Mouse (Mus musculus) brain, embryonic 14.5 days (tissue): ENCODE data around the gene Relch. TPM values are rescaled to one million over a fixed set of nuclear protein-coding genes. Genes with fewer than 3 reads are reported as not detected.
A peak's percentile ranks its signal among the peaks of the same experiment; 100 is the strongest.

Experiments
- DNase-seq: peaks from one replicate; pipeline ENCODE4 v3.0.0-alpha.2; 2011; ENCODE audit warnings: low read depth
- CTCF ChIP-seq: fragments of 200-500 bp; IDR thresholded peaks from 2 replicates; pipeline ENCODE4 v1.5.1; 2012; ENCODE audit warnings: inconsistent platforms, mild to moderate bottlenecking, moderate library complexity, borderline replicate concordance; ENCODE audit not compliant: insufficient read depth, insufficient read length; ENCODE audit errors: extremely low read depth
- POLR2A ChIP-seq: fragments of 200-500 bp; IDR thresholded peaks from 2 replicates; pipeline ENCODE4 v1.6.1; 2012; ENCODE audit warnings: mild to moderate bottlenecking, inconsistent platforms, borderline replicate concordance; ENCODE audit not compliant: poor library complexity, insufficient read depth, insufficient read length, severe bottlenecking; ENCODE audit errors: extremely low read depth
- polyA plus RNA-seq: library from polyadenylated mRNA; depleted of rRNA; stranded (reverse); fragments of >200 nt; gene quantifications from 2 replicates; pipeline ENCODE4 v1.2.3, GENCODE M21; 2012; rRNA removed

Relch gene
- polyA plus RNA-seq, 1 experiment: 49.1 TPM

- TF ChIP-seq POLR2A: no peak
- TF ChIP-seq CTCF: no peak
- peak; percentile 9 for DNase-seq
These were observed 117.9 kb downstream of the Relch start for GRCm38 (mm10) chr1:105781391-105782146.

- TF ChIP-seq POLR2A (no peak), CTCF (no peak)
- no peak for DNase-seq
These were observed 120.8 kb downstream of the Relch start for GRCm38 (mm10) chr1:105784257-105785016.

- TF ChIP-seq POLR2A (no peak), CTCF (no peak)
- DNase-seq: no peak
These were observed 121.5 kb downstream of the Relch start for GRCm38 (mm10) chr1:105785146-105785545.

GRCm38 (mm10) chr1:105786731-105787357 lies 123.2 kb downstream of the Relch start:
- peak; percentile 3 for DNase-seq

GRCm38 (mm10) chr1:105790103-105790502 lies 126.4 kb downstream of the Relch start:
- TF ChIP-seq CTCF: no peak
- no peak for TF ChIP-seq POLR2A
- no peak for DNase-seq

More at GRCm38 (mm10) chr1:105786731-105787357, 123.2 kb downstream of the Relch start:
- TF ChIP-seq POLR2A: no peak
- no peak for TF ChIP-seq CTCF

- DNase-seq: no peak
- TF ChIP-seq POLR2A: no peak
- TF ChIP-seq CTCF: no peak
These were observed 131.0 kb downstream of the Relch start for GRCm38 (mm10) chr1:105794670-105795069.

GRCm38 (mm10) chr1:105795705-105796104 lies 132.0 kb downstream of the Relch start:
- no peak for TF ChIP-seq POLR2A
- TF ChIP-seq CTCF: no peak
- no peak for DNase-seq

- TF ChIP-seq POLR2A (no peak), CTCF (no peak)
- DNase-seq: no peak
These were observed 136.9 kb downstream of the Relch start for GRCm38 (mm10) chr1:105800570-105800969.

GRCm38 (mm10) chr1:105801252-105801651 lies 137.6 kb downstream of the Relch start:
- no peak for TF ChIP-seq CTCF
- no peak for TF ChIP-seq POLR2A
- DNase-seq: no peak

- DNase-seq: no peak
- TF ChIP-seq POLR2A: no peak
These were observed 139.3 kb downstream of the Relch start for GRCm38 (mm10) chr1:105802941-105803340.

- no peak for TF ChIP-seq CTCF
- no peak for TF ChIP-seq POLR2A
- no peak for DNase-seq
These were observed 140.6 kb downstream of the Relch start for GRCm38 (mm10) chr1:105804285-105804684.

Other genes with a start within 250 kb of the Relch start
- 15.0 and 21.5 TPM in 2 replicates for gene Pign, start 184 bp upstream of the Relch start, polyA plus RNA-seq
- 0.44 and 1.3 TPM in 2 replicates for gene Tnfrsf11a, start 116.9 kb downstream of the Relch start, polyA plus RNA-seq